Mouse (Mus musculus): ENCODE measurements around the gene Gadd45b.

DNA sequence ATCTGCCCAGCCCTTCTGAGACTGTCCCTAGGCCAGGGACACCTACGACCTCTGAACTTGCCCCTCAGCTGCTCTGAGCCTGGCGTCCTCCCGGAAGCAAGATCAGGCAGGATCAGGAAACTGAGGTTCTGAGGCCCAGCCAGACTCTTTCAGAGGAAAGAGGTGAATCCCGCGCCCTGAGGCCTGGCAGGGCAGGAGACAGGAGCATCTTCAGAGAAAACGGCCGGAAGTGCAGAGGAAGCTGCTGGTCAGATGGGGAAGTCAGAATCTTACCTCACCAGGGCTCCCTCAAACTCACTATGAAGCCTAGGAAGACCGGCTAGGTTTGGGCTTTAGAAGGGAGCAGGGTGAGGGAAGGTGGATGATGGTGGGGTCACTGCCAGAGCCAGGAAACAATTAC is 13.0 kb downstream of the Gadd45b start:
- no peak for TF ChIP-seq POLR2A (IDR thresholded peaks at IDR 0.05; ENCODE audit: control insufficient read depth, low read depth, low read length)
- TF ChIP-seq CTCF (IDR thresholded peaks at IDR 0.05; ENCODE audit: control insufficient read depth, insufficient read depth, insufficient replicate concordance, low read depth, low read length) = no peak

Data from testis, adult 2 months (tissue).